Mouse (Mus musculus) thymus, postnatal 10 days (tissue): ENCODE results near the gene Jag1.
A peak's percentile ranks its signal among the peaks of the same experiment; 100 is the strongest.

Experiments
- DNase-seq, 2 experiments: peaks; one replicate each; pipeline ENCODE4 v3.0.0; 2021; ENCODE audit warnings: low spot score in 2 of 2

The Jag1 gene

DNA sequence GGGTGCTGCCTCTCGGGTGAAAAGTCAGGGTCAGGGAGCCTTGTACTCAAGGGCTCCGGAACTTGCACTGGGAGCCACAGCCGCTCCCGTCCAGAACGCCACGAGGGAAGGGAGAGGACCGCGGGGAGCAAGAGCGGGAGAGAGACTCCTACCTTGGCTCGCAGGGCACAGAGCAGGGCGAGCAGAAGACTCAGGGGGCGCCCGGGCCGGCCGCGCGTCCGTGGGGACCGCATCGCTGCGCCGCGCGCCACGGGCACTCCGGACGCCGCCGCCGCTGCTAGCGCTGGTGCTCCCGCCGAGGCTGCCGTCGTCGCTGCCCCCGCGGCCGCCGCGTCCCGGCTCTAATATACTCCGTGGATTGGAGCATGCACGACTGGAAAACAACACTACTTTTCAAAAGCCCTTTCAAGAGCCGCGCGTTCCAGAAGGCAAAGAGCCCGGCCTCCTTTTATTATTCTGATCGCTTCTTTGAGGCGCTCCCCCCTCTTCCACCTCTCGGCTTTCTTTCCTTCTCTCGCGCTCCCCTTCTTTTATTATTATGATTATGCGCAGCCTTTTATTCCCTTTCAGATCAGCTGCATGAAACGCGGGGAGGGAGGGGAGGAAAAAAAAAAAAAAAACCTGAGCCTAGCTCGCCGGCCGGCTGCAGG, at the start of gene Jag1:
Jag1 (minus strand) TSS at position 620 of the 650 bp plus-strand sequence.
- no peak for DNase-seq

DNA sequence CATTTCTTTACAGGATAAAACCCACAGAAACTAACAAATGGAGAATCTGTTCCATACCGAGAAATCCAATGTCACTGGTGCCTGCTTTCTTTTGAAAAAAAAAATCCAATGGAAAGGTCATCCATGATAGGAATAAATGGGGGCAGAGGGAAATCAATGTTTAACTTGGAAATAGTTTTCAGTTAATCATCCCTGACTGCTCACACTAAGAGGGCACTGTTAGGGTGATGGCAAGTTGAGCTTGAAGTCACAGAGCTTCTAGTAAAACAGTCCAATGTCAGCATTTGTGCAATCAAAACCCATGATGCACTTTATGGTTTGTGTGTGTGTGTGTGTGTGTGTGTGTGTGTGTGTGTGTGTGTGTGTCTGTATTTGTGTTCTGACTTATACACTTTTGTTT, 39.6 kb upstream of the Jag1 start:
- no peak for DNase-seq

- DNase-seq = no peak
These were observed 37.4 kb upstream of the Jag1 start for GRCm38 (mm10) chr2:137153825-137154224.

DNA sequence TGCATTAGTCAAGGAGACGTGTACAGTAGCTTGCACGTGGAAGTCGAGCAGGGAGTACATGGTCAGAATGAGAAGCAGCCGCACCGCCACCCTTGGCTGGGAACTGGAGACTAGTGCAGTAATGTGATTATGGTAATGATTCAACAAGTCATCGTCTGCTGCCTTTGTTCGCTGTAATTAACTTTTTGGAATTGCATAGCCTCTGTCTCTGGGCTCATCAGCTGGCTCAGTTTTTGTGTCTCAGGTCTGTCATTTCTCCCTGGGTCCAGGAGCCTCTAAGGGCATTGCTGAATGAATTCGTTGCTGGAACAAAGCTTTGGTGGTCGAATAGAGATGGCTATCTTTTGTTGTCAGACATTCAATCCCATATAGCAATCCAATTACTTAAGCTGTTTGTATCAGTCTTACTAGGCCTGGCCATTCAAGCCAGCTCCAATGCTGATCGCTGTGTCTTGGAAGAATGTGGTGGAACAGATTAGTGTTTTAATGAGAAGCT, 36.8 kb upstream of the Jag1 start:
- DNase-seq = no peak

DNA sequence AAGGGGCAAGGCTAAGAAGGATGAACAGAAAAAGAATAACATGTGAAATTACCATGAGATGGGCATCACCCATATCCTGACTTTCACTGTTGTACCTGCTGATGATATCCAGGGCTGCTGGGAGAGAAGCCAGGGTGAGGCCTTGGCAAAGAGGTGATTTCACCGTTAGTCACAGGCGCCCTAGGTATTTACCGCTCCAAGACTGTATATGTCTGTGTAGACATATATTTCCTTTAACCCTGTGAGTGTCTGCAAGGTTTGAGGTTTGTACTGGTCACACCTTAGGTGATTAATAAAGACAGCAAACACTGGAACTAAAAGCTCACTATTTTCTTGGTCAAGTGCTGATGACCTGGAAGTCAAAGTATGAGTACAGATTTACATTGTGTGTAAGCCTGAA, 34.5 kb upstream of the Jag1 start:
- DNase-seq = no peak

DNA sequence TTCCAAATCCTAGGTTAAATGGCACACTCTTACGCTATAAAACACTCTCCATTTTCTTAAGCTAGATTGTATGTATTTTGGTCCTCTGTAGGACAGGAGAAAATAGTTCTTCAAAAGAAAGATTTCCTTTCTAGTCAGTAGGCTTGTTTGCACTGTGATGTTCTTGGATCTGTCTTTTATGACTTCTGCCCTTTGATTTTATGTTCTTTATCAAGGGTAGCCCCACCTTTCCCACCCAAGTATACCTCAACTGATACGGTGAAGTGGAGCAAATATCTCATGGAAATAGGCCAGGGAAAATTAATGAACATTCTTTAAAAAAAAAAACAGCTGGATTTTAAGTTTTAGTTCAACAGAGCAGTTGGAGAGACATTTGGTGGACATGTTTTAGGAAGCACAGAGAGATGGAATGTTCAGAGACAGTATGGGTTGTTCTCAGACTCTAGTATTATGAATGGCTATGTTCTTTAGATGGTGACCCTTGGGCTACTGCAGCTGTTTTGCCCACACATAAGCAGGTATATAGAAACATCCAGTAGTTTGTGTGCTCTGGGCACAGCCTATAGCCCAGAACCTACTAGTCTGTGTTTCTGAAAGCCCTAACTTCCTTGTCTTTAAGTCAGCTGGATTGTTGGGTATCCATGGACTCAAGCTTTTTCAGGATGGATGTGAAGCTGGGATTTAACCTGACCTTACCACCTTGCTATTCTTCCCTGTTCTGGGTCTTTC, 30.7 kb upstream of the Jag1 start:
- no peak for DNase-seq

GRCm38 (mm10) chr2:137138063-137138462, 21.6 kb upstream of the Jag1 start:
- DNase-seq = no peak

DNA sequence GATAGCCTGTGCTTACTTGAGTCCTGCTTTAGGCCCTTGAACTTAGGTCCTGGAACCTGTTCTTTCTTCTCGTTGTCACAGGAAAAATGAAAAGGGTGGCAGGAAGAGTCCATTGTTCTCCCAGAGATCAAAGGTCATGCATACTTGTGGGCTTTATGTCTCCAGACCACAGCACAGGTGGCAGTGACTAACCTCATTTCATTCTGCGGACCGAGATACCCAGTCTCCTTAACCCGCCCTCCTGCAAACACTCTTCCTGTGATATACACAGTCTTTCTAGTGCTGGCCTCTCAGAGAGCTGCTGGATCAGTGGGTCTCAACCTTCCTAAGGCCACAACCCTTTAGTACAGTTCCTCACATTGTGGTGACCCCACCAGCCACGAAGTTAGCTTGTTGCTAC, 17.6 kb upstream of the Jag1 start:
- no peak for DNase-seq

- DNase-seq = no peak
These were observed 8.4 kb upstream of the Jag1 start for GRCm38 (mm10) chr2:137124861-137125260.

GRCm38 (mm10) chr2:137117321-137117690, 862 bp upstream of the Jag1 start:
- peak; percentile 9 to 52 for DNase-seq

GRCm38 (mm10) chr2:137116675-137117320, 354 bp upstream of the Jag1 start:
- DNase-seq = peak; percentile 19 to 38

GRCm38 (mm10) chr2:137115241-137116024, 1.0 kb downstream of the Jag1 start:
- DNase-seq = no peak

GRCm38 (mm10) chr2:137114248-137115096, 2.0 kb downstream of the Jag1 start:
- DNase-seq = peak; percentile 10 to 23

GRCm38 (mm10) chr2:137113288-137114061, 3.0 kb downstream of the Jag1 start:
- DNase-seq = no peak

- no peak for DNase-seq
These were observed 6.1 kb downstream of the Jag1 start for GRCm38 (mm10) chr2:137110214-137110898.

GRCm38 (mm10) chr2:137109321-137110213, 6.9 kb downstream of the Jag1 start:
- DNase-seq = no peak

GRCm38 (mm10) chr2:137107946-137108345, 8.5 kb downstream of the Jag1 start:
- DNase-seq = no peak

DNA sequence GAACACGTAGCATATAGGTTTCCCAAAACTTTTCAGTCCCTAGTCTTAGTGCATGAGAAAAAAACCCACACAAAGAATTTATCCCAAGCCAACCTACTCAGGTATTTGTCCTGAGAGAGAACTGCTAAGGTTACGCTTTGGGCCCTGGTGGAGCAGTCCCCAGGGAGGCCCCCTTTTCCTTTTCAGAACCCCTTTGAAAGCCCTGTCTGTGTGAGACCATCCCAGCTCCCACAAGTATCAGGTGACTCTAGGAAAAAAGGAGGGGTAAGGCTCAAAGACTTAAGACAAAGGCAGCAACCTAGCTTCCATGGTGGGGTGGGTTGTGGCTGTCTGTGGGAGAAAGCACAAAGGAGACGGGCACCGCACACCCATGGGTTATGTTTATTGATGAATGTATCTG, 9.2 kb downstream of the Jag1 start:
- DNase-seq = no peak

- DNase-seq = no peak
These were observed 15.4 kb downstream of the Jag1 start for GRCm38 (mm10) chr2:137101074-137101473.
